In the genomic region with DNA sequence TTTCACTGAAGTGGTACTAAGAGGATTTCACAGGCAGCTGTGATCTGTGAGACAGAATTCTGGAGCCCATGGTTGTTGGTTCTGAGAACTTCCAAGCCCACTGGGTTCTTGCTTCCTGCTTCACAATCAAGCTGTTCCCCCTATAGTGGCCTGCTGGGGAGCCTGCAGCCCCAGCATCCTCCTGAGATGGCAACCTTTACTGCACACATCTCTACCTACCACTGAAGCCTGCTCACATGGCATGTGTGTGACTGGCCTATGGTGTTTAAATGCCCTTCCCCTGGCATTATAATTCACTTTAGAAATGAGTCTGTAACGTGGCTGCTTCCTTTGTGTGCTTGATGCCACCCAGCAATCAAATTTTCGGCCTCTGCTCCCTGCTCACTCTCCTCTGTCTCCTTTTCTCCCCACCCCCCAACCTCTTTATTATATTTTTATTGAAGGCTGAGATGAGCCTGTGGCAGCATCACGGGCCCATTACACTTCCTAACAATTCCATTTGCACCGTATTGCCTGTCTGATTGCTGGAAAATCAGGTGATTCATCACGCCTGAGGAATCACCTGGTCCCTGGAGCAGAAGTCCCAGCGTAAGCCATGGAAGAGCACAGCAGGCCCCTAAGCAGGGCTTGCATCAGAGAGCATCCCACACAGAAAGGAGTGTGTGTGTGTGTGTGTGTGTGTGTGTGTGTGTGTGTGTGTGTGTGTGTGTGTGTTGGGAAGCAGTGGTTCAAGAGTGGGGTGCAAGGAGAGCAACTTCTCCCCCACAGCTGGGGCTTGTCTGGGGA, we compare ENCODE assay signal across 20 mouse cellular contexts.
A peak's percentile ranks its signal among the peaks of the same experiment; 100 is the strongest.
DNase-seq lines count a peak whose midpoint lies in the region; ATAC-seq and TF ChIP-seq lines count a peak whose summit lies in the region.
"Had no signal": no experiment of that assay in that cellular context is flagged by ENCODE, and none has a peak within 500 bp of the region (broad histone marks: within the 10 kb centered on the region; RNA-seq: fewer than 3 reads in every experiment).

No protein-coding gene starts in this region.

- no peak overlapping the region for H3K4me3 ChIP-seq in hindbrain, embryonic 11.5 days (ENCODE audit: low read depth, low read length)
- H3K4me3 ChIP-seq in hindbrain, embryonic 10.5 days = no peak overlapping the region
- no peak overlapping the region for H3K4me3 ChIP-seq in hindbrain, embryonic 12.5 days
- no peak overlapping the region for H3K4me3 ChIP-seq in hindbrain, postnatal 0 days (ENCODE audit: low read length)
- H3K4me3 ChIP-seq in neural tube, embryonic 13.5 days = no peak overlapping the region
- H3K4me3 ChIP-seq in limb, embryonic 10.5 days = no peak overlapping the region
- H3K4me3 ChIP-seq: heart, embryonic 10.5 days; limb, embryonic 15.5 days; megakaryocyte, embryonic 14.5 days had no signal

- 0 out of 2 replicates have a peak overlapping the region, but pooled peaks have one; percentile 42 for H3K27ac ChIP-seq in hindbrain, embryonic 11.5 days (ENCODE audit: low read depth, low read length)
- H3K27ac ChIP-seq in hindbrain, embryonic 10.5 days = no peak overlapping the region
- H3K27ac ChIP-seq in hindbrain, embryonic 12.5 days = peak overlapping the region; percentile 76
- H3K27ac ChIP-seq in hindbrain, postnatal 0 days = peak overlapping the region; percentile 54; the same call in 1 of the 2 replicates
- H3K27ac ChIP-seq in neural tube, embryonic 13.5 days (replicated peaks) = peak overlapping the region; percentile 88
- H3K27ac ChIP-seq in limb, embryonic 10.5 days = no peak overlapping the region
- H3K27ac ChIP-seq: heart, embryonic 10.5 days; kidney, postnatal 0 days; limb, embryonic 15.5 days had no signal

- peak; percentile 9; the same call in 1 of the 2 replicates for TF ChIP-seq CTCF in hindbrain, postnatal 0 days (IDR thresholded peaks at IDR 0.05; ENCODE audit: low read depth)

- no peak overlapping the region for H3K4me2 ChIP-seq in hindbrain, embryonic 11.5 days (replicated peaks; ENCODE audit: low read depth, low read length)
- no peak overlapping the region for H3K4me2 ChIP-seq in hindbrain, embryonic 12.5 days (replicated peaks)
- no peak overlapping the region for H3K4me2 ChIP-seq in hindbrain, postnatal 0 days (ENCODE audit: low read depth, low read length)
- H3K4me2 ChIP-seq in neural tube, embryonic 13.5 days = no peak overlapping the region
- H3K4me2 ChIP-seq: limb, embryonic 15.5 days had no signal

- no peaks in the 10 kb centered on the region for H3K27me3 ChIP-seq in hindbrain, embryonic 11.5 days (ENCODE audit: control insufficient read depth, insufficient read depth, low read length)
- no peaks in the 10 kb centered on the region for H3K27me3 ChIP-seq in hindbrain, embryonic 10.5 days (ENCODE audit: insufficient read depth, poor library complexity, severe bottlenecking)
- no peaks in the 10 kb centered on the region; the same call in 1 of the 2 replicates for H3K27me3 ChIP-seq in hindbrain, embryonic 12.5 days
- no peaks in the 10 kb centered on the region for H3K27me3 ChIP-seq in hindbrain, postnatal 0 days (ENCODE audit: insufficient read depth, low read length)
- H3K27me3 ChIP-seq in neural tube, embryonic 13.5 days = no peaks in the 10 kb centered on the region
- no peaks in the 10 kb centered on the region for H3K27me3 ChIP-seq in limb, embryonic 10.5 days (ENCODE audit: low read depth, poor library complexity, severe bottlenecking)
- H3K27me3 ChIP-seq: limb, embryonic 15.5 days; megakaryocyte, embryonic 14.5 days had no signal

- ATAC-seq in hindbrain, embryonic 11.5 days (ENCODE audit: low FRiP score) = peak; percentile 43; the same call in 1 of the 2 replicates
- peak; percentile 65 for ATAC-seq in hindbrain, embryonic 12.5 days (ENCODE audit: low FRiP score)
- ATAC-seq in hindbrain, postnatal 0 days = peak; percentile 65
- ATAC-seq in neural tube, embryonic 13.5 days (ENCODE audit: low read depth) = peak; percentile 69
- no peak for ATAC-seq in erythroblast, adult 5-6 weeks (replicated peaks; ENCODE audit: low FRiP score, poor library complexity, severe bottlenecking)
- ATAC-seq: intestine, embryonic 16.5 days had no signal

- H3K9me3 ChIP-seq in hindbrain, embryonic 11.5 days (ENCODE audit: control insufficient read depth, low read length) = no peaks in the 10 kb centered on the region; the same call in 1 of the 2 replicates
- 0 out of 2 replicates have a peak, but pooled peaks cover 2% of the 10 kb centered on the region for H3K9me3 ChIP-seq in hindbrain, embryonic 10.5 days
- no peaks in the 10 kb centered on the region for H3K9me3 ChIP-seq in hindbrain, embryonic 12.5 days (replicated peaks)
- H3K9me3 ChIP-seq in hindbrain, postnatal 0 days (ENCODE audit: low read length) = no peaks in the 10 kb centered on the region
- H3K9me3 ChIP-seq in neural tube, embryonic 13.5 days = no peaks in the 10 kb centered on the region
- no peaks in the 10 kb centered on the region for H3K9me3 ChIP-seq in limb, embryonic 10.5 days (replicated peaks)
- H3K9me3 ChIP-seq: heart, embryonic 10.5 days; limb, embryonic 15.5 days had no signal

- no peak overlapping the region for H3K9ac ChIP-seq in hindbrain, embryonic 11.5 days (ENCODE audit: low read depth, low read length)
- no peak overlapping the region; the same call in 1 of the 2 replicates for H3K9ac ChIP-seq in hindbrain, embryonic 12.5 days
- no peak overlapping the region for H3K9ac ChIP-seq in hindbrain, postnatal 0 days (replicated peaks; ENCODE audit: low read length)
- H3K9ac ChIP-seq in neural tube, embryonic 13.5 days = no peak overlapping the region; the same call in 1 of the 2 replicates
- H3K9ac ChIP-seq: limb, embryonic 15.5 days had no signal

- H3K4me1 ChIP-seq in hindbrain, embryonic 11.5 days (replicated peaks; ENCODE audit: control insufficient read depth, insufficient read depth, low read length) = no peaks in the 10 kb centered on the region
- peaks cover 12% of the 10 kb centered on the region for H3K4me1 ChIP-seq in hindbrain, embryonic 10.5 days (replicated peaks)
- peaks cover 18% of the 10 kb centered on the region for H3K4me1 ChIP-seq in hindbrain, embryonic 12.5 days
- peaks cover 11% of the 10 kb centered on the region for H3K4me1 ChIP-seq in hindbrain, postnatal 0 days (ENCODE audit: insufficient read depth, low read length)
- H3K4me1 ChIP-seq in neural tube, embryonic 13.5 days (replicated peaks) = peaks cover 41% of the 10 kb centered on the region
- H3K4me1 ChIP-seq in limb, embryonic 10.5 days = no peaks in the 10 kb centered on the region
- H3K4me1 ChIP-seq: heart, embryonic 10.5 days; limb, embryonic 15.5 days; megakaryocyte, embryonic 14.5 days had no signal

- no peak for DNase-seq in hindbrain, embryonic 11.5 days (ENCODE audit: low spot score)
- no peak for DNase-seq in hindbrain, embryonic 10.5 days (ENCODE audit: low spot score)
- DNase-seq in hindbrain, postnatal 0 days (ENCODE audit: low spot score) = peak; percentile 45
- no peak for DNase-seq in limb, embryonic 10.5 days (ENCODE audit: low spot score)
- no peak for DNase-seq in urinary bladder, postnatal 25 days (ENCODE audit: low spot score)
- DNase-seq: cerebellum, postnatal 10 days; embryo, embryonic 11 days; gastrocnemius, postnatal 25 days; heart, postnatal 14 days; lung, postnatal 14 days; right cerebral cortex, postnatal 4 days; thymus, postnatal 36 days had no signal

- H3K36me3 ChIP-seq in hindbrain, embryonic 11.5 days (ENCODE audit: control insufficient read depth, insufficient read depth, low read length) = no peaks in the 10 kb centered on the region
- no peaks in the 10 kb centered on the region for H3K36me3 ChIP-seq in hindbrain, embryonic 10.5 days
- H3K36me3 ChIP-seq in hindbrain, embryonic 12.5 days = no peaks in the 10 kb centered on the region
- no peaks in the 10 kb centered on the region for H3K36me3 ChIP-seq in hindbrain, postnatal 0 days (ENCODE audit: insufficient read depth, low read length)
- no peaks in the 10 kb centered on the region for H3K36me3 ChIP-seq in neural tube, embryonic 13.5 days
- no peaks in the 10 kb centered on the region for H3K36me3 ChIP-seq in limb, embryonic 10.5 days
- H3K36me3 ChIP-seq: heart, embryonic 10.5 days; limb, embryonic 15.5 days had no signal

- WGBS in hindbrain, embryonic 11.5 days = 67% methylated on average over 6 of the region's 6 CpGs
- 79% methylated on average over 6 of the region's 6 CpGs for WGBS in hindbrain, embryonic 10.5 days
- 62% methylated on average over 6 of the region's 6 CpGs for WGBS in hindbrain, embryonic 12.5 days
- WGBS in hindbrain, postnatal 0 days = 47% methylated on average over 6 of the region's 6 CpGs
- 35% methylated on average over 6 of the region's 6 CpGs for WGBS in neural tube, embryonic 13.5 days
- WGBS in limb, embryonic 10.5 days = 84% methylated on average over 6 of the region's 6 CpGs

Comparison
In these comparisons a context has a peak if more than half of its experiments do, and no peak if none do; other contexts are left out.
1. H3K27ac ChIP-seq: peak in hindbrain, embryonic 11.5 days (single experiment), hindbrain, embryonic 12.5 days (single experiment), hindbrain, postnatal 0 days (single experiment) and neural tube, embryonic 13.5 days (single experiment); none in hindbrain, embryonic 10.5 days (single experiment) and limb, embryonic 10.5 days (single experiment).